Mouse (Mus musculus) spleen, adult 2 months (tissue): ENCODE results near the gene Gm11444.

Experiments
- CTCF ChIP-seq: fragments of 200-500 bp; IDR thresholded peaks from 2 replicates; pipeline ENCODE4 v1.5.1; 2011; ENCODE audit warnings: mild to moderate bottlenecking, inconsistent platforms; ENCODE audit not compliant: insufficient read depth, insufficient read length, insufficient replicate concordance; ENCODE audit errors: extremely low read depth
- POLR2A ChIP-seq: fragments of 200-500 bp; IDR thresholded peaks from 2 replicates; pipeline ENCODE4 v1.6.1; 2011; ENCODE audit warnings: low read depth, low read length, inconsistent platforms

- TF ChIP-seq POLR2A (no peak), CTCF (no peak)
Observed at GRCm38 (mm10) chr11:85799856-85800255, 50.3 kb downstream of the Gm11444 start.
